Mouse (Mus musculus) layer of hippocampus, adult 9-11 months (tissue): ENCODE measurements around the gene Pigm.

Experiments
- DNase-seq: peaks from one replicate; pipeline ENCODE4 v3.0.0; 2022

The Pigm gene

GRCm38 (mm10) chr1:172352453-172352852 is 23.9 kb upstream of the Pigm start:
- no peak for DNase-seq

- DNase-seq = no peak
Measured at GRCm38 (mm10) chr1:172355336-172355735, 21.0 kb upstream of the Pigm start.

GRCm38 (mm10) chr1:172357550-172357949 is 18.8 kb upstream of the Pigm start:
- no peak for DNase-seq

GRCm38 (mm10) chr1:172358341-172358740 is 18.0 kb upstream of the Pigm start:
- no peak for DNase-seq

GRCm38 (mm10) chr1:172364684-172365083 is 11.7 kb upstream of the Pigm start:
- peak; percentile 70 for DNase-seq

GRCm38 (mm10) chr1:172368768-172369418 is 7.5 kb upstream of the Pigm start:
- DNase-seq = no peak

GRCm38 (mm10) chr1:172376758-172377458 is 562 bp downstream of the Pigm start:
- DNase-seq = no peak

GRCm38 (mm10) chr1:172380066-172380465 is 3.7 kb downstream of the Pigm start:
- no peak for DNase-seq

- no peak for DNase-seq
Measured at GRCm38 (mm10) chr1:172382090-172382489, 5.7 kb downstream of the Pigm start.

- no peak for DNase-seq
Measured at GRCm38 (mm10) chr1:172387246-172387645, 10.9 kb downstream of the Pigm start.

- DNase-seq = no peak
Measured at GRCm38 (mm10) chr1:172390769-172391168, 14.4 kb downstream of the Pigm start.

GRCm38 (mm10) chr1:172391807-172392581 is 15.6 kb downstream of the Pigm start:
- DNase-seq = no peak

GRCm38 (mm10) chr1:172392643-172393170 is 16.4 kb downstream of the Pigm start:
- DNase-seq = no peak

- no peak for DNase-seq
Measured at GRCm38 (mm10) chr1:172393739-172394138, 17.4 kb downstream of the Pigm start.

- DNase-seq = no peak
Measured at GRCm38 (mm10) chr1:172396996-172397752, 20.8 kb downstream of the Pigm start.

GRCm38 (mm10) chr1:172406077-172406706 is 29.8 kb downstream of the Pigm start:
- DNase-seq = no peak

GRCm38 (mm10) chr1:172408996-172409395 is 32.6 kb downstream of the Pigm start:
- DNase-seq = no peak

GRCm38 (mm10) chr1:172409431-172409830 is 33.1 kb downstream of the Pigm start:
- DNase-seq = no peak

- no peak for DNase-seq
Measured at GRCm38 (mm10) chr1:172410806-172411205, 34.5 kb downstream of the Pigm start.

GRCm38 (mm10) chr1:172412204-172412603 is 35.9 kb downstream of the Pigm start:
- peak; percentile 60 for DNase-seq

GRCm38 (mm10) chr1:172413491-172414230 is 37.3 kb downstream of the Pigm start:
- no peak for DNase-seq

- no peak for DNase-seq
Measured at GRCm38 (mm10) chr1:172414231-172414585, 37.9 kb downstream of the Pigm start.
